Comparison of ENCODE assay signal across 17 mouse cellular contexts in the genomic region with DNA sequence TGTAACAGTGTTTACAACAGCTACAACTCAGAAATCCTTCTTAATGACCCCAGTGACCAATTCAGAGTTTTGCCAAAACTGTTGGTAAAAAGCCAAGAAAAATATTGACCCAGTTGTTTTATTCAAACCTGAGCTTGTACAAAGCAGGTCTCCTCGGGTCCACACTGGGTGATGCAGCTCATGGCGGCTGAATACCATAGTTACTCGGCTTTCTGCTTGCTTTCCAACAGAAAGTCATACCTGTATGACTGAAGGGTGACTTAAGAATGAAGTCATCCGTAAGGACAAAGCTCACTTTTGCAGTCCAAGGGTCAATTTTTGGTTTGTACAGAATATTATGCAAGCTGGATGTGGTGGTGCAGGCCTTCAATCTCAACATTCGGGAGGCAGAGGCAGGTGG. TPM values are rescaled to one million over a fixed set of nuclear protein-coding genes. Genes with fewer than 3 reads are reported as not detected.
DNase-seq lines count a peak whose midpoint lies in the region; ATAC-seq and TF ChIP-seq lines count a peak whose summit lies in the region.
"Had no signal": no experiment of that assay in that cellular context is flagged by ENCODE, and none has a peak within 500 bp of the region (broad histone marks: within the 10 kb centered on the region; RNA-seq: fewer than 3 reads in every experiment).

No protein-coding gene starts in this region.

- peak; percentile 6 for DNase-seq in kidney, adult 9 months
- no peak for DNase-seq in kidney, postnatal 10 days
- no peak for DNase-seq in liver, postnatal 0 days
- DNase-seq in neural tube, embryonic 10.5 days (ENCODE audit: extremely low spot score, low spot score) = no peak
- DNase-seq: adrenal gland, adult 8-10 months; adrenal gland, postnatal 14 days; adrenal gland, postnatal 36 days; cerebellum, adult 11-12 months; cerebellum, adult 2 months; cerebellum, adult 9-11 months; cerebellum, postnatal 25 days; forebrain, postnatal 0 days had no signal

- no peaks in the 10 kb centered on the region for H3K36me3 ChIP-seq in liver, postnatal 0 days (replicated peaks; ENCODE audit: insufficient read depth, low read length)
- no peaks in the 10 kb centered on the region for H3K36me3 ChIP-seq in liver, embryonic 12.5 days
- H3K36me3 ChIP-seq: embryonic facial prominence, embryonic 10.5 days; embryonic facial prominence, embryonic 12.5 days had no signal

- H3K4me1 ChIP-seq in liver, postnatal 0 days (ENCODE audit: insufficient read depth) = no peaks in the 10 kb centered on the region
- no peaks in the 10 kb centered on the region for H3K4me1 ChIP-seq in liver, embryonic 12.5 days
- H3K4me1 ChIP-seq: embryonic facial prominence, embryonic 10.5 days; embryonic facial prominence, embryonic 12.5 days; forebrain, embryonic 13.5 days had no signal

- TF ChIP-seq CTCF in liver, postnatal 0 days (IDR thresholded peaks at IDR 0.05; ENCODE audit: low read depth) = no peak

- H3K9me3 ChIP-seq in liver, postnatal 0 days (ENCODE audit: low read length) = no peaks in the 10 kb centered on the region
- no peaks in the 10 kb centered on the region for H3K9me3 ChIP-seq in liver, embryonic 12.5 days (replicated peaks)
- H3K9me3 ChIP-seq: embryonic facial prominence, embryonic 10.5 days; embryonic facial prominence, embryonic 12.5 days; forebrain, embryonic 13.5 days; forebrain, embryonic 15.5 days had no signal

- H3K9ac ChIP-seq in liver, postnatal 0 days (replicated peaks) = no peak overlapping the region
- H3K9ac ChIP-seq in liver, embryonic 12.5 days = no peak overlapping the region
- H3K9ac ChIP-seq: embryonic facial prominence, embryonic 12.5 days; forebrain, embryonic 13.5 days; forebrain, embryonic 15.5 days; forebrain, postnatal 0 days had no signal

- H3K27ac ChIP-seq in liver, postnatal 0 days (ENCODE audit: low read depth) = no peak overlapping the region
- no peak overlapping the region for H3K27ac ChIP-seq in liver, embryonic 12.5 days
- H3K27ac ChIP-seq: embryonic facial prominence, embryonic 10.5 days; embryonic facial prominence, embryonic 12.5 days; forebrain, embryonic 13.5 days; forebrain, embryonic 15.5 days had no signal

- peak; percentile 94 for ATAC-seq in liver, postnatal 0 days
- ATAC-seq in liver, embryonic 12.5 days = no peak
- ATAC-seq: forebrain, embryonic 13.5 days; forebrain, embryonic 15.5 days; forebrain, postnatal 0 days had no signal

- no peak overlapping the region for H3K4me2 ChIP-seq in liver, postnatal 0 days (ENCODE audit: low read depth, low read length)
- H3K4me2 ChIP-seq in liver, embryonic 12.5 days = no peak overlapping the region
- H3K4me2 ChIP-seq: embryonic facial prominence, embryonic 12.5 days; forebrain, embryonic 13.5 days; forebrain, embryonic 15.5 days had no signal

- WGBS in liver, postnatal 0 days (ENCODE audit: insufficient replicate concordance) = 54% methylated on average over 5 of the region's 5 CpGs
- 52% methylated on average over 5 of the region's 5 CpGs for WGBS in liver, embryonic 12.5 days (ENCODE audit: insufficient replicate concordance)

- no peaks in the 10 kb centered on the region for H3K27me3 ChIP-seq in liver, postnatal 0 days (ENCODE audit: insufficient read depth, low read length)
- H3K27me3 ChIP-seq in liver, embryonic 12.5 days (replicated peaks) = peaks cover 25% of the 10 kb centered on the region; the same call in 1 of the 2 replicates
- H3K27me3 ChIP-seq: embryonic facial prominence, embryonic 12.5 days; forebrain, embryonic 13.5 days; forebrain, embryonic 15.5 days had no signal

- H3K4me3 ChIP-seq in liver, postnatal 0 days (ENCODE audit: low read depth, low read length) = no peak overlapping the region
- H3K4me3 ChIP-seq in liver, embryonic 12.5 days = no peak overlapping the region
- H3K4me3 ChIP-seq: embryonic facial prominence, embryonic 10.5 days; embryonic facial prominence, embryonic 12.5 days; forebrain, embryonic 13.5 days; forebrain, embryonic 15.5 days had no signal

- TF ChIP-seq EP300 in liver, postnatal 0 days (IDR thresholded peaks at IDR 0.05; ENCODE audit: low read depth) = no peak

RNA-seq across cellular contexts. Expression of a gene that starts 12.0 kb away (rescaled TPM):
- polyA plus RNA-seq in liver, postnatal 0 days (2015; fragmentation: Nextera tagmentation; extraction: Ambion mirVana) = 0.08 and 0.12 TPM in 2 replicates
- 0.16 and 0.19 TPM in 2 replicates for polyA plus RNA-seq in liver, embryonic 12.5 days (2016; fragmentation: Nextera tagmentation; extraction: Ambion mirVana)

RNA-seq across cellular contexts. Expression of a gene that starts 19.1 kb away (rescaled TPM):
- 3.8 and 4.3 TPM in 2 replicates for polyA plus RNA-seq in liver, postnatal 0 days (2015; fragmentation: Nextera tagmentation; extraction: Ambion mirVana)
- 8.8 and 10.1 TPM in 2 replicates for polyA plus RNA-seq in liver, embryonic 12.5 days (2016; fragmentation: Nextera tagmentation; extraction: Ambion mirVana)
- polyA plus RNA-seq: forebrain, embryonic 13.5 days; forebrain, embryonic 15.5 days had no signal
